Mouse (Mus musculus) CH12.LX (cell line): Measurements from ENCODE around the gene BC067074.

Experiments used
- BHLHE40 ChIP-seq: IDR thresholded peaks from 2 replicates; pipeline ENCODE4 v1.6.1; 2011; ENCODE audit warnings: mild to moderate bottlenecking, low read depth, low read length, improper control_type of control experiment
- CHD2 ChIP-seq: IDR thresholded peaks from 2 replicates; pipeline ENCODE4 v1.6.1; 2011; ENCODE audit warnings: low read length, improper control_type of control experiment
- CTCF ChIP-seq, 2 experiments: IDR thresholded peaks in 1 of 2; conservative IDR thresholded peaks in 1 of 2; 2 replicates each; pipeline ENCODE4 v1.5.1; 2011 to 2012; ENCODE audit warnings: low read depth in 2 of 2, low read length in 2 of 2, improper control_type of control experiment in 1 of 2, inconsistent platforms in 1 of 2, mild to moderate bottlenecking in 1 of 2, moderate library complexity in 1 of 2
- KAT2A ChIP-seq: IDR thresholded peaks from 2 replicates; pipeline ENCODE4 v1.6.1; 2012; ENCODE audit warnings: low read length, improper control_type of control experiment, inconsistent platforms; ENCODE audit not compliant: insufficient replicate concordance
- MAX ChIP-seq: IDR thresholded peaks from 2 replicates; pipeline ENCODE4 v1.6.1; 2011; ENCODE audit warnings: low read length, improper control_type of control experiment
- NRF1 ChIP-seq: IDR thresholded peaks from 2 replicates; pipeline ENCODE4 v1.6.1; 2014; ENCODE audit warnings: low read depth, mild to moderate bottlenecking, inconsistent platforms, low read length, improper control_type of control experiment, moderate library complexity
- POLR2A ChIP-seq: IDR thresholded peaks from 2 replicates; pipeline ENCODE4 v1.6.1; 2011; ENCODE audit warnings: low read depth, mild to moderate bottlenecking, improper control_type of control experiment, low read length
- RAD21 ChIP-seq: IDR thresholded peaks from 2 replicates; pipeline ENCODE4 v1.6.1; 2011; ENCODE audit warnings: low read depth, mild to moderate bottlenecking, low read length, improper control_type of control experiment, moderate library complexity
- SIN3A ChIP-seq: IDR thresholded peaks from 2 replicates; pipeline ENCODE4 v1.6.1; 2012; ENCODE audit warnings: low read length, improper control_type of control experiment, inconsistent platforms
- TBP ChIP-seq: conservative IDR thresholded peaks from 2 replicates; pipeline ENCODE4 v1.6.1; 2011; ENCODE audit warnings: low read depth, low read length, improper control_type of control experiment
- USF1 ChIP-seq: IDR thresholded peaks from 2 replicates; pipeline ENCODE4 v1.6.1; 2014; ENCODE audit warnings: low read depth, mild to moderate bottlenecking, inconsistent platforms, low read length, improper control_type of control experiment
- ZMIZ1 ChIP-seq: IDR thresholded peaks from 2 replicates; pipeline ENCODE4 v1.6.1; 2012; ENCODE audit warnings: low read depth, mild to moderate bottlenecking, inconsistent platforms, low read length, improper control_type of control experiment

DNA sequence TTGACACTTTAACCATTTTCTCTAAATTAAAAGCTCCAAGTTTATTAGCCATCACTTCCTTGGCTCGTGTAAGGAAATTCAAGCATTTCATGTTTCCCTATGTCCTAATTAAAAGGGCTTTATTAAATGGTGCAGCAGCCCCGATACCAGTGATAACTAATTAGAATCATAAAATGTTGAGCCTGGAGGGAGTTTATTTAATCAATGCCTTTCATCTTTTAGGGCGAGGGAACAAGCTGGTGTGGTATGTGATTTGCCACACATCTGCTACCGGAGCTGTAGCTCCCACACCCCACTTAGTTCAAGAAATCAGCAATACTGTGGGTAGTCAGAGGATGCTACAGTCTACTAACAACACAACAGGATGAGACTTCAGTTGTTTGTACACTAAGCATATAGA is 3.2 kb upstream of the BC067074 start:
- TF ChIP-seq USF1 (no peak), CTCF (conservative IDR thresholded peaks at IDR 0.05 in 1 of 2, IDR thresholded peaks at IDR 0.05 in 1 of 2; ENCODE audit: low read depth in 2 of 2, low read length in 2 of 2) (no peak), BHLHE40 (no peak), RAD21 (no peak), KAT2A (no peak), SIN3A (no peak), TBP (no peak), ZMIZ1 (no peak), MAX (no peak), CHD2 (no peak), NRF1 (no peak), POLR2A (no peak)
